Mouse (Mus musculus): Measurements from ENCODE around the gene Grin1.

Gene Grin1

GRCm38 (mm10) chr2:25287927-25288649 is 30.9 kb downstream of the Grin1 start, which contains the start of gene Tmem210:
TSS of gene Tmem210 (plus strand) at chr2:25288145.
- DNase-seq (ENCODE audit: low read depth, low spot score), result no peak

GRCm38 (mm10) chr2:25286837-25287636 is 31.9 kb downstream of the Grin1 start:
- DNase-seq (ENCODE audit: low read depth, low spot score), result no peak

GRCm38 (mm10) chr2:25286314-25286713 is 32.7 kb downstream of the Grin1 start:
- no peak for DNase-seq (ENCODE audit: low read depth, low spot score)

- DNase-seq (ENCODE audit: low read depth, low spot score), result no peak
These were observed 33.4 kb downstream of the Grin1 start for GRCm38 (mm10) chr2:25285551-25285950.

- DNase-seq (ENCODE audit: low read depth, low spot score), result peak; percentile 76
These were observed 39.8 kb downstream of the Grin1 start for GRCm38 (mm10) chr2:25278928-25279882.

- DNase-seq (ENCODE audit: low read depth, low spot score), result no peak
These were observed 46.0 kb downstream of the Grin1 start for GRCm38 (mm10) chr2:25273010-25273409.

GRCm38 (mm10) chr2:25272515-25272914 is 46.5 kb downstream of the Grin1 start:
- no peak for DNase-seq (ENCODE audit: low read depth, low spot score)

GRCm38 (mm10) chr2:25271827-25272511 is 47.0 kb downstream of the Grin1 start, which contains the start of the genes Ssna1 and Anapc2:
TSS of gene Ssna1 (minus strand) at chr2:25272438.
TSS of gene Anapc2 (plus strand) at chr2:25272478.
- peak; percentile 97 for DNase-seq (ENCODE audit: low read depth, low spot score)

GRCm38 (mm10) chr2:25267746-25268309 is 51.2 kb downstream of the Grin1 start:
- no peak for DNase-seq (ENCODE audit: low read depth, low spot score)

- DNase-seq (ENCODE audit: low read depth, low spot score), result no peak
These were observed 51.7 kb downstream of the Grin1 start for GRCm38 (mm10) chr2:25267241-25267640.

GRCm38 (mm10) chr2:25266720-25267119 is 52.3 kb downstream of the Grin1 start:
- no peak for DNase-seq (ENCODE audit: low read depth, low spot score)

- no peak for DNase-seq (ENCODE audit: low read depth, low spot score)
These were observed 52.9 kb downstream of the Grin1 start for GRCm38 (mm10) chr2:25265897-25266656.

GRCm38 (mm10) chr2:25264851-25265250 is 54.1 kb downstream of the Grin1 start:
- DNase-seq (ENCODE audit: low read depth, low spot score), result no peak

GRCm38 (mm10) chr2:25264286-25264660 is 54.7 kb downstream of the Grin1 start:
- DNase-seq (ENCODE audit: low read depth, low spot score), result no peak

- no peak for DNase-seq (ENCODE audit: low read depth, low spot score)
These were observed 55.2 kb downstream of the Grin1 start for GRCm38 (mm10) chr2:25263623-25264285.

GRCm38 (mm10) chr2:25262795-25263622 is 56.0 kb downstream of the Grin1 start:
- peak; percentile 24 for DNase-seq (ENCODE audit: low read depth, low spot score)

- DNase-seq (ENCODE audit: low read depth, low spot score), result peak; percentile 96
These were observed 56.7 kb downstream of the Grin1 start, which contains the start of gene Tprn for GRCm38 (mm10) chr2:25262291-25262767. TSS of gene Tprn (plus strand) at chr2:25262618.

GRCm38 (mm10) chr2:25261870-25262269 is 57.1 kb downstream of the Grin1 start:
- DNase-seq (ENCODE audit: low read depth, low spot score), result no peak
